Mouse (Mus musculus): ENCODE results near the gene Cacna1g.

- TF ChIP-seq FLI1 (IDR thresholded peaks at IDR 0.05; ENCODE audit: low read length): no peak
- no peak for TF ChIP-seq GATA1 (IDR thresholded peaks at IDR 0.05; ENCODE audit: borderline replicate concordance, low read length)
These were observed 4.6 kb downstream of the Cacna1g start for GRCm38 (mm10) chr11:94469136-94470064.

All from megakaryocyte, embryonic 14.5 days (primary cell).